Mouse (Mus musculus) mature B cell (primary cell): ENCODE measurements around the gene Wasf3.
"Not testable (repeated sequence)": the region's sequence is repeated elsewhere in the genome, so short reads cannot be mapped to it uniquely, and the experiment has no call there.

Source experiments
- in situ Hi-C: fragments of 300-500 bp; cut with MboI; formaldehyde crosslinking; loops from 2 replicates; pipeline ENCODE4 v1.14.3; 2019

The Wasf3 gene

GRCm38 (mm10) chr5:146446633-146447032 lies 61.8 kb downstream of the Wasf3 start:
- in situ Hi-C loops, result no loop called here

DNA sequence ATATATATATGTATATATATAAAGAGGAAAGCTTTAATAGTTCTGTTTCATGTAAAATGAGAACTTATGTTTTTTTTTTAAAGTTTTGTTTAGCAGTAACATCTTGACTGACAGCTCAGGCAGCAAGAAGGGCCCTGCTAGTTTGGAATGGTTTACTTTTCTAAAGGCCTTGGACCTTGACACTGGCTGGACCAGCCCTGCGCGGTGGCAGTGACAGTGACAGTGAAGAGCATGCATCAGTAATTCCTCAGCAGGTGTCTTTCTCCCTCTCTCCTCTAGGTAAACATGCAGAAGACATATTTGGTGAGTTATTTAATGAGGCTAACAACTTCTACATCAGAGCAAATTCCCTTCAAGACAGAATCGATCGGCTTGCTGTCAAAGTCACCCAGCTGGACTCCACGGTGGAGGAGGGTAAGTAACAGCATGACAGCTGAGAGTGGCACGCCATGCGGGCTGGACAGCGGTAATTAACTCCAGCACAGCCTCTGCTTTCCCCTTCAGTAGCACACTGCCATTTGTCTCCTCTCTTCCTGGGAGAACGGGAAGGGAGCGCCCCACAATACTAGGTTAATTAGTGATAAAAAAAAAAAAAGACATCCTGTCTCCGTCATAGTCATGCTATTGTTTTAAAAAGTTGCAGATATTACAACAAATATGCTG lies 66.9 kb downstream of the Wasf3 start:
- in situ Hi-C loops, result no loop called here

- in situ Hi-C loops, result no loop called here
These were observed 68.8 kb downstream of the Wasf3 start for GRCm38 (mm10) chr5:146453556-146453955.

GRCm38 (mm10) chr5:146461612-146462011 lies 76.8 kb downstream of the Wasf3 start:
- in situ Hi-C loops, result no loop called here

DNA sequence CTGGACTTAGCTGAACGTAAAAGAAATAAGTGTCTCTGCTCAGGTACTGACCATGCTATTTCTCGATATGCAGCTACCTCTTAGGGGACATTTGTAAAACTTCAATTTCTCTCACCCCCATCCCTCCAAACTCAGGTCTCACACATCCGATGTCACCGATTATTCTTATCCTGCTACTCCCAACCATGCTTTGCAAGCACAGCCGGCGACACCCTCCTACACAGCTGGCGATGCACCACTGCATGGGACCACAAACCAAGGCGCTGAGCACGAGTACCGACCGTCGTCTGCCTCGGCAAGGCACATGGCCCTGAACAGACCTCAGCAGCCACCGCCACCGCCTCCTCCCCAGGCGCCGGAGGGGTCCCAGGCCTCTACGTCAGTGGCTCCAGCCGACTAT lies 81.9 kb downstream of the Wasf3 start:
- in situ Hi-C loops, result no loop called here

GRCm38 (mm10) chr5:146468311-146468710 lies 83.5 kb downstream of the Wasf3 start:
- in situ Hi-C loops, result no loop called here

GRCm38 (mm10) chr5:146470821-146471220 lies 86.0 kb downstream of the Wasf3 start:
- in situ Hi-C loops, result no loop called here

GRCm38 (mm10) chr5:146471311-146471710 lies 86.5 kb downstream of the Wasf3 start:
- in situ Hi-C loops, result no loop called here

GRCm38 (mm10) chr5:146471821-146472220 lies 87.0 kb downstream of the Wasf3 start:
- in situ Hi-C loops, result no loop called here

DNA sequence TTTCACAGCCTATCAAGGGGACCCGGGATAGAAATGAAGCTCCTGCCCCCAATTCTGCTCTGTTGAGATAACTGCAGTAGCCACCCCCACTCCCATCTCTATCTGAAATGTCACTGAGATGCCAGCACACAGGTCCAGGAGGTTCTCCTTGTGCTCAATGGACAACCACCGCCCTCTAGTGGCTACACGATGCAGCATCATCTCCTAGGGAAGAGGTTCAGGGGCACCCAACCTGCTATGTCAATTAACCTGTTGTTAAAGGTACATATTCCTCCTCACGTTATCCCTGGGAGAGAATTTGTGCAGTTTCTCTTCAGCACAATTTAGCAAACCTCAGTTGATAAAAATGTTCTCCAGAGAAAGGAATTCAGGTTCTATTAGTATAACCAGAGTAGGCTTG lies 94.8 kb downstream of the Wasf3 start:
- in situ Hi-C loops, result not testable (repeated sequence)

- in situ Hi-C loops, result not testable (repeated sequence)
These were observed 96.9 kb downstream of the Wasf3 start, which contains the start of gene Gm6408 for GRCm38 (mm10) chr5:146481665-146482064. TSS of gene Gm6408 (plus strand) at chr5:146481965.

- in situ Hi-C loops, result not testable (repeated sequence)
These were observed 104.2 kb downstream of the Wasf3 start for GRCm38 (mm10) chr5:146488959-146489358.

DNA sequence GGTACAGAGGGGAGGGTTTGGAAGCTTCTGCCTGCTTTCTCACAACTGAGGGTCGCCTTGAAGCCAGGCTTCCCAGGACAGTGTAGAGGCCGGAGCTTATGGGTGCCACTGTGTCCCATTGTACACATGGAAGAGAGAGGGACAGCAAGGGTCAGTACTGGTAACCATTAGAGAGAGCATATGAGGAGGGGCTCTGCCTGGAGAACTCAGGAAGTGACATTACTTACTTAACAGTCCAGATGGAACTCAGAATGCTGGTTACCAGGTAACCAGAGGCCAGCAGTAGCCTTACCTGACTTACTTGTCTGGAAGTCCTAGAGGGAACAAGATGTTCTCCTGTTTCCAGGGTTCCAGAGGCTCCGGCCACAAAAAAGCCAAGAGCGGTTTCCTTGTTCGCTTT lies 106.3 kb downstream of the Wasf3 start, which contains the start of gene Gm6370:
TSS of gene Gm6370 (plus strand) at position 301 of the 400 bp plus-strand sequence.
- in situ Hi-C loops, result not testable (repeated sequence)

DNA sequence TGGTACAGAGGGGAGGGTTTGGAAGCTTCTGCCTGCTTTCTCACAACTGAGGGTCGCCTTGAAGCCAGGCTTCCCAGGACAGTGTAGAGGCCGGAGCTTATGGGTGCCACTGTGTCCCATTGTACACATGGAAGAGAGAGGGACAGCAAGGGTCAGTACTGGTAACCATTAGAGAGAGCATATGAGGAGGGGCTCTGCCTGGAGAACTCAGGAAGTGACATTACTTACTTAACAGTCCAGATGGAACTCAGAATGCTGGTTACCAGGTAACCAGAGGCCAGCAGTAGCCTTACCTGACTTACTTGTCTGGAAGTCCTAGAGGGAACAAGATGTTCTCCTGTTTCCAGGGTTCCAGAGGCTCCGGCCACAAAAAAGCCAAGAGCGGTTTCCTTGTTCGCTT lies 117.3 kb downstream of the Wasf3 start, which contains the start of gene 4930449I24Rik:
TSS of gene 4930449I24Rik (plus strand) at position 301 of the 400 bp plus-strand sequence.
- in situ Hi-C loops, result not testable (repeated sequence)

DNA sequence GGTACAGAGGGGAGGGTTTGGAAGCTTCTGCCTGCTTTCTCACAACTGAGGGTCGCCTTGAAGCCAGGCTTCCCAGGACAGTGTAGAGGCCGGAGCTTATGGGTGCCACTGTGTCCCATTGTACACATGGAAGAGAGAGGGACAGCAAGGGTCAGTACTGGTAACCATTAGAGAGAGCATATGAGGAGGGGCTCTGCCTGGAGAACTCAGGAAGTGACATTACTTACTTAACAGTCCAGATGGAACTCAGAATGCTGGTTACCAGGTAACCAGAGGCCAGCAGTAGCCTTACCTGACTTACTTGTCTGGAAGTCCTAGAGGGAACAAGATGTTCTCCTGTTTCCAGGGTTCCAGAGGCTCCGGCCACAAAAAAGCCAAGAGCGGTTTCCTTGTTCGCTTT lies 129.0 kb downstream of the Wasf3 start, which contains the start of gene Gm3402:
TSS of gene Gm3402 (plus strand) at position 301 of the 400 bp plus-strand sequence.
- in situ Hi-C loops, result not testable (repeated sequence)
